Mouse (Mus musculus): ENCODE results near the gene Smc3. TPM values are rescaled to one million over a fixed set of nuclear protein-coding genes. Genes with fewer than 3 reads are reported as not detected.
"Not testable (repeated sequence)": the region's sequence is repeated elsewhere in the genome, so short reads cannot be mapped to it uniquely, and the experiment has no call there.

Smc3 gene
- total RNA-seq, 2 experiments from 2014 or later, result 49.2 to 80.2 TPM

DNA sequence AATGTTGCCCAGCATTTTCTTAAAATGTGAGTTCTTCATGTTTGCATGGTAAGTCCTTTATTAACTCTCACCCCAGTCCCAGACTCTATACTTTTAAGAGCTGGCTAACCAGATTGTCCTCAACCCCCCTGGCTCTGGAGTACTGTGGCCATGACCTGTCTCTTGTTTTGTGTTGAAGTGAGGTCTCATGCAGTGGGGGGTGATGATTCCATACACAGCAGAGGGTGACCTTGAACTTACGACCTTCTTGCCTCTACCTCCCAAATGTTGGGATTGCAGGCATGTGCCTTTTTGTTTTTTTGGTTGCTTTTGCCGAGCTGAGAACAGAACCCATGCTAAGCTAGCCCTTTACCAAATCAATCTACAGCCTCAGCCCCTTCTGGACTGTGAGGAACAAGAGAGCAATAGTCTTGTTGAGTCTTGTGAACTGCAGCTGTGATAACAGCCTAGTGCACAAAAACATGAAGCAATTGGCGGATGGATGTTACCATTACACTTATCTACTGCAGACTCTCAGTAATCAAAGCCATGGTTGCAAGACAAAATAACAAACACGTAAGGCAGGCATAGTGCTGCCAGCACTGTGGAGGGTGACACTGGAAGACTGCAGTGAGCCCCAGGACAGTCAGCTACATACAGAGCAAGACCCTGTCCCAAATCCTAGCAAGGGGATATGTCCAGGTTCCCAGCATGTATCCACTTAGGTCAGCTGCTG is 24.7 kb upstream of the Smc3 start:
- ATAC-seq (replicated peaks; ENCODE audit: low FRiP score, poor library complexity, severe bottlenecking), result no peak

DNA sequence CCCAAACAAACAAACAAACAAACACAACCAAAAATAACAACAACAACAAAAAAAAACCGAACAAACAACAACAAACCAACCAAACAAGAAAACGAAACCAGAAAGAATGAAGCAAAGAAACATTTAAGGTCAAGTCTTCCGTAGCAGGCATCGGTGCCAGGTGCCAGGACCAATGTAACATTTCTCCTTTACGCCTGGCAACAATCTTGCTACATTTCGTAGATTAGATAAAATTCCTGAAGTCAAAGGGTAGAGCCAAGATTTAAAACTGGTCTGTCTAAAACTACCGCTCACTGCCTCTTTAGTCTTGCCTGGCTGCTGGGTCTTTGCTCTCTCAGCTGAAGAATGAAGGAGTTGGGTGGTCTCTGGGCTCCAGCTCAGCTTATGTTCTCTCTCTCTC is 24.1 kb upstream of the Smc3 start:
- ATAC-seq (replicated peaks; ENCODE audit: low FRiP score, poor library complexity, severe bottlenecking), result no peak

DNA sequence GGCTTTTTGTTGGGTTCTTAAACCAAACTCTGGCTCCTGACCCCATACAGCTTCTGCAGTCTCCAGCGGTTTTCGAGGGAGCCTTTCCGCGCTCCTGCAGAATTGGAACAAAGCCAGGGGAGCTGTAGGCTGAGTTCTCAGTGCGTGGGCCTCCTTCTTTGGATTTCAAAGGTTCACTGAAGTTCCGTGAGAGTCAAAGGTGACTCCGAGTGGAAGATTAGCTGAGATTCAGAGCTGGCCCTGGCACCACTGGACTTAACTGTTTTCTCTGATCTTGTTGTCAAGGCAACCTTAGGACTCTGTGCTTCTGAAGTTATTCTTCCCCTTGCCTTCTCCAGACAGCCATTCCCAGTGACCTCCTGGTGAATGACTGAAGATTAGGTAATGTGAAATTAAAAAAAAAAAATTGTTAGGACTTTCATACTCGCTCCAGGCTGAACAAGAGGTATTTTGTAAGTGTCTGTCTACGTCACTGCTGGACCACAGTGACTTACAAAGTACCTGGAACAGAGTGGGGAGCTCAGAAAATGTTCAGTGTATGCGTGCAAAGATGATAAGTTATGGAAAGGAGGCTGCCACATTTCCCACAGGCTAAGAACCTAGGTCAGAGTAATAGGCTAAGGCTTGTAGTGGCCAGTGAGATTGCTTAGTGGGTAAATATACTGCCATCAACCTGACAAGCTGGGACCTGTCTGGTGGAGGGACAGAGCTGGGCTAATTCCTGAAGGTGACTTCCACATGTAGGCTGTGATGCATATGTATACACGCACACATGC is 23.0 kb upstream of the Smc3 start:
- ATAC-seq (replicated peaks; ENCODE audit: low FRiP score, poor library complexity, severe bottlenecking), result no peak

DNA sequence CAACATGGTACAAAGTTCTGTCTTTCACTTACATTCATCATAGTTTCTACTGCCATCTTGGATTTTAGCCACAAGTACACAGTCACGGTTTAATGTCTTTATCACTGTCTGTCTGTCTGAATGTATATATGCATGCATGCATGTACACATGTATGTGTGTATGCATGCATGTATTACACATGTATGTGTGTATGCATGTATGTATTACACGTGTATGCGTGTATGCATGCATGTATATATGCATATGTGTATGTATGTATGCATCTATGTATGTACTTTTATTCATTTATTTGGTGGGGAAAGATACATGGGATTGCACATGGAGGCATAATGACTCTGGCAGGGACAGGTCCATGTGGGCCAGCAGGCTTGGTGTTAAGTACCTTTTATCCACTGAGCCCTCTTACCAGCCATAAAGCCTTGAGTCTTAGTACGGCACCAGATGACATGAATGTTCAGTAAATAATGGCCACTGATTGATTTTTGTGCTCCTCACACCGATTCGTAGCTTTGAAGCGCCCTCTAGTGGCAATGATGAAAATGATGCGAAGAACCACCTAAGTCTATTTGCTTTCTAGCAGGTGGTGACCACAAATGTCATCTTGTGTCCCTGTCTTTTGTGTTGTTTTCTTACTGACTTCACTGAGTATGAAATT is 21.5 kb upstream of the Smc3 start:
- ATAC-seq (replicated peaks; ENCODE audit: low FRiP score, poor library complexity, severe bottlenecking), result peak; percentile 80

DNA sequence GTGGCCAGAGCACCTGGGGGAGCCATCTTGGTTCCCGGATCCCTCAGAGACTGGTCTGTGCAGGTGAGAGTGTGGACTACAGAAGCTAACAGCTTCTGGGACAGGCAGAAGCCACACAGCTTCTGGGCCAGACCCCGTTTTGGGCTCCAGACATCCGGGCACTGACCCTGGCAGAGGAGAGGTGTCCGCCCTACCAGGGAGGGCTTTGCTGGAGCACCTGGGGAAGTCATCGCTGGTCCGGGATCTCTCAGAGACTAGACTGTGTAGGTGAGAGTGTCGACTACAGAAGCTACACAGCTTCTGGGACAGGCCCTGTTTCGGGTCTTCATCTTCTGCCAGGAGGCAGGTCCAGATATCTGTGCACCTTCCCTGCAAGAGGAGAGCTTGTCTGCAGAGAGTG is 19.9 kb upstream of the Smc3 start:
- not testable (repeated sequence) for ATAC-seq (replicated peaks; ENCODE audit: low FRiP score, poor library complexity, severe bottlenecking)

DNA sequence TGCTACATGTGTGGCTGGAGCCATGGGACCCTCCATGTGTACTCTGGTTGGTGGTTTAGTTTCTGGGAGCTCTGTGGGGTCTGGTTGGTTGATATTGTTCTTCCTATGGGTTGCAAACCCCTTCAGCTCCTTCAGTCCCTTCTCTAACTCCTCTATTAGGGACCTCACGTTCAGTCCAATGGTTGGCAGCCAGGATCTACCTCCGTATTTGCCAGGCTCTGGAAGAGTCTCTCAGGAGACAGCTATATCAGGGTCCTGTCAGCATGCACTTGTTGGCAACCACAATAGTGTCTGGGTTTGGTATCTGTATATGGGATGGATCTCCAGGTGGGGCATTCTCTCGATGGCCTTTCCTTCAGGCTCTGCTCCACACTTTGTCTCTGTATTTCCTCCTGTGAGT is 12.5 kb upstream of the Smc3 start:
- not testable (repeated sequence) for ATAC-seq (replicated peaks; ENCODE audit: low FRiP score, poor library complexity, severe bottlenecking)

DNA sequence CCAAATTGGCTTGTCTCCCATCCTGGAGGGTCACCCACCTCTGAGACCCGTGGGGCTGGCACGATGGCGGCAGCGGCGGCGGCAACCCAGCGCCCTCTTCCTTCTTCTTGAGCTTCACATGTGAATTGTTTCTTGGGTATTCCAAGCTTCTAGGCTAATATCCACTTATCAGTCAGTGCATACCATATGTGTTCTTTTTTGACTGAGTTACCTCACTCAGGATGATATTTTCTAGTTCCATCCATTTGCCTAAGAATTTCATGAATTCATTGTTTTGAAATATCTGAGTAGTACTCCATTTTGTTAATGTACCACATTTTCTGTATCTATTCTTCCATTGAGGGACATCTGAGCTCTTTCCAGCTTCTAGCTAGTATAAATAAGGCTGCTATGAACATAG is 11.2 kb upstream of the Smc3 start, which contains the start of gene Nutf2-ps1:
Nutf2-ps1 (minus strand) TSS at position 101 of the 400 bp plus-strand sequence.
- not testable (repeated sequence) for ATAC-seq (replicated peaks; ENCODE audit: low FRiP score, poor library complexity, severe bottlenecking)

DNA sequence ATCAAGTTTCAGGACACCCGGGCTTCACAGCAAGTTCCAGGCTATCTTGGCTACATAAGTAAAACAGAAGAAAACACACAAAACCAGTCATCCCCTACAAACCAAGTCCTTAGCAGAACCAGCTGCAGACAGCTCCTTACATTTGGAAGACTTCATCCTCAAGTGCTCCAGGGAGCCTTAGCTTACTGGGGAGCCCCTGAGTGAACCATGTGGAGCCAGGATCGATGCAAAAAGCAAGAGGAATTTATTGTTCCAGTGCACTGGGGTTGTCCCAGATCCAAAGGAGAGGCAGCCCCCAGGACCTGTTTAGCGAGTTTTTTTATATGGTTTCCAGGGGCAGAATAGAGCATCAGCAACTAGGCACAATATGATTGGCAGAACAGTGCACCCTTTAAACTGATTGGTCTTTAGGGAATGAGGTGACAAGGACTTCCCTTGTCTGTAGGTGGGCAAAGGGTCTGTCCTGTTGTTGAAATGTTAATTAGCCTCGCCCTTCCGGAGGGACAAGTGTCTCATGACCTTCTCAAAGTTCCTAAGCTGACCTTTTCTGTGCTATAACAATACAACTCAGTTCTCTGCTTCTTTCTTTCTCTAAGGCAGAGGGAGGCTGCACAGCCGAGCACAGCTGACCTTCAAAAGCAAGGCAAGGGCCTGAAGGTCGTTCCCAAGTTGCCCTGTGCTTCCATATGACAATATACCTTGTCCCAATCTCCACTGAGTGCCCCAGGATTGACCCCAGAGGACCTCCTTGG is 3.3 kb upstream of the Smc3 start:
- ATAC-seq (replicated peaks; ENCODE audit: low FRiP score, poor library complexity, severe bottlenecking), result no peak

DNA sequence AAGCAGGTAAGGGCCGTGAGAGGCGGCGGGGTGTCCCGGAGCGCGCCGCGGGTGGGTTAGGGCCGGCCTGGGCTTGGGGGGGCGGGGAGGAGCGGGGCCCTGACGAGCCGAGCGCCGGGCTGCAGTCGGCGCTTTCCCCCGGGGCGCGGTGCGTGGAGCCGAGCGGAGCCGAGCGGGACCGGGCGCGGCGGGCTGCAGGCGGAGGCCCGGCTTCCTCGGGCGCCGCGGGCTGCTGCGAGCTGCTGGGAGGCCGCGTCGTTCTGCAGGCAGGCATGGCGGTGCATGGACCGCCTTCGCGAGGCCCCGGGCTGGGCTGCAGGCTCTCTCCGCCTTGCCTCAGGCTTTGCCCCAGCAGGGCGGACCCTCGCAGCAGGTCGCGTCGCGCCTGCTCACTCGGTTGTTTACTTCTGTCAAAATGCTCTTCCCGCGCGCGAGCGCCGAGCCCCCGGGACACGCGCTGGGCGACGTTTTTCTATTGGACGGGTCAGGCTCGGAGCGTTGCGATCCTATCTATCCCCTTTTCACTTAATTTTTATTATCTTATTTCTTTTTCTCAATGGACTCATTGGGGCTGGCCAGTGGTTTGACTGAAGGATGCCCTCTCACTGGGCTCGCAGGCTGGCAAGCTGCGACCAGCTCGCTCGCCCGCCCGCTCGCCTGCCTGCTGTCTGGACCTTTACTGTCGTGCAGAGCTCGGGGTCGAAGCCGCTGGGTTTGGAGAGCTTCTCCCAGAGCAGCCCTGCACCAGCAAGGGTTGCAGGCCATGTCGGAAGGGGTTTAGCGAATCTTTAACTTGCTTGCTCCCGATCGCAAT is 558 bp downstream of the Smc3 start:
- peak; percentile 63 for ATAC-seq (replicated peaks; ENCODE audit: low FRiP score, poor library complexity, severe bottlenecking)

DNA sequence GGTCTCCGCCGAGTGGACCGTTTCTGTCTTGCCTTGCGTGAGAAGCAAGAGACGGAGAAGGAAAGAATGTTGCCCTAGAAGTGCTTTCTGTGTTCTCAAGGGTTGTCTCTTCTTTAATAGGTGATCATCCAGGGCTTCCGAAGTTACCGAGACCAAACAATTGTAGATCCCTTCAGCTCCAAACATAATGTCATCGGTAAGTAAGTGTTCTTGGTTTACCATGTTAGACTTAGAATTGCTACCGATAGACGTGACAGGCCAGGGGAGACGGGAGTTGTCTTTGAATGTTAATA is 1.1 kb downstream of the Smc3 start:
- no peak for ATAC-seq (replicated peaks; ENCODE audit: low FRiP score, poor library complexity, severe bottlenecking)

DNA sequence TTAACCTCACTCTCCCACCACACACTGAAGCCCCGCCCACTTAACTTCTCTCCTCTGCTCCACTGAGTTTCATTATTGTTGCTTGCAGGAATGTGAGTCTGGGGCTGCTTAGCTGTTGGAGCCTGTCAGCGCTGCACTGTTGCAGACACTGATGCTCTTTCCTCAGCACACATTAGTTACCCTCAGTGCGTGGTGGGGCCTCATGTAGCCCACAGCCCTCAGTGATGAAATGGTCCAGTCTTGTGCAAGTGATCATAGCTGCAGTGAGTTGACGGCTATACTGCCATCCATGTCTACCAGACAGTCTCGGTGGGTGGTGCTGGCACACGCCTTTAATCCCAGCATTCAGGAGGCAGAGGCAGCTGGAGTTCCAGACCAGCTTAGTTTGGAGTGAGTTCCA is 8.7 kb downstream of the Smc3 start:
- ATAC-seq (replicated peaks; ENCODE audit: low FRiP score, poor library complexity, severe bottlenecking), result no peak; the same call in 1 of the 2 replicates

DNA sequence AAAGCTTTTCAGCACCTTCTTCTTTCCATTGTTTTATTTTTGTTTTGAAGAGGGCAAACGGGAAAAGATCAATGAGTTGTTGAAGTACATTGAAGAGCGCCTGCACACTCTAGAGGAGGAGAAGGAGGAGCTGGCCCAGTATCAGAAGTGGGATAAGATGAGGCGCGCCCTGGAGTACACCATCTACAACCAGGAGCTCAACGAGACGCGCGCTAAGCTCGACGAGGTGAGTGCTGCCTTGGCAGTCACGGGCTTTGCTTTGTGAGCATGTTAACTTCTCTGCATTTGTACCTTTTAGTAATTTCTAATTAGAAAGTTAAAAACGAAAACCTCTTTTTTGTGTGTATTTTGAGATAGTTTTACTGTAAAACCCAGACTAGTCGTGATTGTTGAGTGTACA is 21.5 kb downstream of the Smc3 start:
- ATAC-seq (replicated peaks; ENCODE audit: low FRiP score, poor library complexity, severe bottlenecking), result no peak

DNA sequence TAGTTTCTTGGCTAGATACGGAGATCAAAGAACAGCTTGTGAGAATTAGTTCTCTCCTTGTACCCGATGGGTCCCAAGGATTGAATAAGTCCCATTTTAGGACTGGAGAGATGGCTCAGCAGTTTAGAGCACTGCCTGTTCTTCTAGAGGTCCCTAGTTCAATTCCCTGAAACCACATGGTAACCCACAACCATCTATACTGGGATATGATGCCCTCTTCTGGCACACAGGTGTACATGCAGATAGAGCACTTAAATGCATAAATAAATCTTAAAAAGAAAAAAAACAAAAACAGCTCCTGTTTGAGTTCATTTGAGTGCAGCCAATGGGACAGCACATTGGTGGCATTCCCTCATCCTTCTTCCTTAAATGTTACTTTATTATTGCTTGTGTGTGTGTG is 37.8 kb downstream of the Smc3 start:
- no peak for ATAC-seq (replicated peaks; ENCODE audit: low FRiP score, poor library complexity, severe bottlenecking)

DNA sequence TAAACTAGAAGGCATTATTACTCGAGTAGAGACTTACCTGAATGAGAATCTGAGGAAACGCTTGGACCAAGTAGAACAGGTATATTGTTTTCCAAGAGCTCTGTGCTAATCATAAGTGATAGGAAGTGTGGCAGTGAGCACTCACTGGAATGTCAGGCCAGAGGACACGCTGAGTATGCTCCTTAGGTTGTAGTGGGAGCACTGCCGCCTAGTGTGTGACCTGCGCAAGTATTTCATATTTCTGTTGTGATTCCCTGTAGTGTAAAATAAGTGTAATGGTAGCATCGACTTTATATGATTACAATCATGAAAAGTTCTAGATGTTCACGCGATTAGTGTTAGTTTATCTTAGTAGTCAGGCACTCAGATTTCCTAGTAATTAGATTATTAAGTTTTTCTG is 38.5 kb downstream of the Smc3 start:
- no peak for ATAC-seq (replicated peaks; ENCODE audit: low FRiP score, poor library complexity, severe bottlenecking)

DNA sequence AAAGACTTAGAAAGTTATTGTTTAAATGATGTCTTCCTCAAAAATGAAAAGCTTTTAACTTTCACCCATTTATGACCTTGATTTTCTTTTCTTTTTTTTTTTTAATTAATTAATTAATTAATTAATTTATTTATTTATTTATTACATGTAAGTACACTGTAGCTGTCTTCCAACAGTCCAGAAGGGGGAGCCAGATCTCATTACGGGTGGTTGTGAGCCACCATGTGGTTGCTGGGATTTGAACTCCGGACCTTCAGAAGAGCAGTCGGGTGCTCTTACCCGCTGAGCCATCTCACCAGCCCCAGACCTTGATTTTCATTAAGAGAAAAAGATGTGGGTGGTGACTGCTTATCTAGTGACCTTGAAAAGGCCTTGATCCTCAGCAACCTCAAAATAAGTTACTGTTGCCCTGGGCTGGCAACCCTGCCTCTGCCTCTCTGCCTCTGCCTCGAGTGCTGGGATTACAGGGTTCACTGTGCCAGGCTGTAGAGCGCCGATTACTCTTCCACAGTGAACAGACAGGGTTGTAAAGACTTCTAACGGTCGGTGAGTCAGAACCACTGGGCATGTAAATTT is 43.9 kb downstream of the Smc3 start:
- ATAC-seq (replicated peaks; ENCODE audit: low FRiP score, poor library complexity, severe bottlenecking), result no peak

DNA sequence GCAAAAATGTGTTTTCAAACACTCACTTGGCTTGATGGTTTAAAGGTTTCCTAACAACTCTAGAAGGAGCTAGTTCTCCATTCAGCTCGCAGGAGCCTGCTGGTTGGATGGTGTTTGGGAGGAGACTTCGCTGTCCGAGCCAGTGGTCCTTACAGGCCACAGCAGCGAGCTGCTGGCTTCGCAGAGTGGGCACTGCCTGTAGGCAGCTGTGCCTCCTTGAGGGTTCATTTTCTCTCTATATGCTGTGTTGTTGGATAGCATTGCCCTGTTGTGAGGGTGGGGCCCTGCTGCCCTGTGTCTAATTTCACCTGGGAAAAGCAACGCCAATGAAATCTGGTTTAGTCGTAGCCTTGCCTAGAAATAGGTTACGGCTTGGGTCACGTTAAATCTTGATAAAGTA is 47.1 kb downstream of the Smc3 start:
- no peak for ATAC-seq (replicated peaks; ENCODE audit: low FRiP score, poor library complexity, severe bottlenecking)

DNA sequence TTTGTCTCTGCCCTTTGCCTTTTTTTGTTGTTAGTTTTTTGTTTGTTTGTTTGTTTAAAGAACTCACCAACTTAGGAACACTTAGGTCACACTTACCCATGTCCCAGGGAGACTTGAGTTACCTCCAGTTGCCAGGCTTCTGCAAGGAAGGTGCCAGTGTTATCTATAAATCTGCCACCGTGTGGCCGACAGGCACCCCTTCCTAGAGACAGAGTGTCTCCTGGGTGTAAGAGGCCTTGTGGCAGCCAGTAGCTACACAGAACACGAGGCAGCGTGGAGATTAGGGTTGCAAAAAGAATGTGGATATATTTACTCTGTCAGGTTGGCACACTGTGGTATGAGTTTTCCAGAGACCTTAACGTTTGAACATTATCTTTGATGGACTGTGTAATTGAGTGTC is 47.9 kb downstream of the Smc3 start:
- ATAC-seq (replicated peaks; ENCODE audit: low FRiP score, poor library complexity, severe bottlenecking), result no peak

DNA sequence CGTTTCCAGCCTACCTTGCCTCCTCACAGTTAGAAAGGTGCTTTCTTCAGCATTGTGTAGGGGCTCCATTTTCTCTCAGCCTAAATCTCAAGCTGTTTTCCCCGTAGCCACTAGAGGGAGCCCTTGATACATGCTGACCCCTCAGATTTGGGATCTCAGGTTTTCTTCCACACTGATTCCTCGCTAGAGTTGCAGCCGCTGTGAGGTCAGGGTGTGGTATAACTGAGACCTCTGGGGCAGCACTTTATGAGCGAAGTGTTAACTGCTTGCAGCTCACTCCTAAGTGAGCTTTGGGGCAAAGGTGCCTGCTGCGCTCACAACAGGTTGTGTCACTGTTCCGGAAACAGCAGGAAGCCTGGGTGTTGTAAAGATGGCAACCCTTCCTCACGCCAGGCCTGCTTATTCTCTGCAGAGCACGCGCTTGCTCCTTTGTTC is 48.6 kb downstream of the Smc3 start:
- ATAC-seq (replicated peaks; ENCODE audit: low FRiP score, poor library complexity, severe bottlenecking), result peak; percentile 78

DNA sequence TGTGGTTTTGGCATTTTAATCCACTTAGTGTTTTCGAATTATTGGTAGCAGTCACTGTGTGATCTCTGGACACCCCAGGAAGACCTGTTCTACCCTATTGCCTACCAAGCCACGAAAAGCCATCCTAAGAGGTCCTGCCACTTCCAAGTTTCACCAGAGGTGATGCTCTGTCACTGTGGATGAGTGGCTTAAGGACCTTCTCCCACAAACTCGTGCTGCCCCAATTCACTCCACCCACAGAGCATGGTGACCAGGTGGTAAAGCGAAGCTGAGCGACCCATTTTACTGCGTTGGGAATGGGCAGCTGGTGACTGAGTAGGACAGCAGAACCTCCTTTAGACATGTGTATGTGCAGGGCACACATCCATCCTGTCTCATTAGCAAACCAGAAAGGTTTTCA is 49.2 kb downstream of the Smc3 start:
- ATAC-seq (replicated peaks; ENCODE audit: low FRiP score, poor library complexity, severe bottlenecking), result no peak
